Mouse (Mus musculus) neural tube, embryonic 11.5 days (tissue): Measurements from ENCODE around the gene Unk. TPM values are rescaled to one million over a fixed set of nuclear protein-coding genes. Genes with fewer than 3 reads are reported as not detected.

ENCODE experiments used
- ATAC-seq: fragments of 200-750 bp; cut with Nextera tagmentation; 2 replicates; pipeline ENCODE4 v1.8.0; 2017; ENCODE audit warnings: moderate number of reproducible peaks, mild to moderate bottlenecking, moderate TSS enrichment, moderate library complexity; ENCODE audit not compliant: insufficient read depth, low FRiP score, low TSS enrichment
- DNase-seq: peaks from one replicate; pipeline ENCODE4 v3.0.0-alpha.2; 2015; ENCODE audit warnings: low spot score
- H3K27ac ChIP-seq: fragments of 300-500 bp; sonication (generic); 2 replicates; pipeline ENCODE4 v1.5.1; 2014; ENCODE audit warnings: low read depth, mild to moderate bottlenecking, low read length
- H3K27me3 ChIP-seq: fragments of 300-500 bp; sonication (generic); 2 replicates; pipeline ENCODE4 v1.6.1; 2014; ENCODE audit warnings: mild to moderate bottlenecking, low read length, mixed read lengths; ENCODE audit not compliant: control insufficient read depth, insufficient read depth
- H3K36me3 ChIP-seq: fragments of 300-500 bp; sonication (generic); 2 replicates; pipeline ENCODE4 v1.6.1; 2014; ENCODE audit warnings: mild to moderate bottlenecking, low read length, moderate library complexity, mixed read lengths; ENCODE audit not compliant: control insufficient read depth, insufficient read depth
- H3K4me1 ChIP-seq: fragments of 300-500 bp; sonication (generic); 2 replicates; pipeline ENCODE4 v1.6.1; 2014; ENCODE audit warnings: low read length, mixed read lengths; ENCODE audit not compliant: control insufficient read depth, insufficient read depth
- H3K4me2 ChIP-seq: fragments of 300-500 bp; sonication (generic); 2 replicates; pipeline ENCODE4 v1.6.1; 2014; ENCODE audit warnings: low read depth, mild to moderate bottlenecking, moderate library complexity
- H3K4me3 ChIP-seq: fragments of 300-500 bp; sonication (generic); 2 replicates; pipeline ENCODE4 v1.5.1; 2014; ENCODE audit warnings: low read depth, low read length
- H3K9ac ChIP-seq: fragments of 300-500 bp; sonication (generic); 2 replicates; pipeline ENCODE4 v1.6.1; 2014; ENCODE audit warnings: mild to moderate bottlenecking, low read length
- H3K9me3 ChIP-seq: fragments of 300-500 bp; sonication (generic); 2 replicates; pipeline ENCODE4 v1.6.1; 2016; ENCODE audit warnings: low read length; ENCODE audit not compliant: control insufficient read depth
- WGBS: fragments of 180-500 bp; shearing (Covaris S2); extraction: QIAGEN DNeasy Blood & Tissue Kit; methylation state at CpG from one replicate; pipeline ENCODE4 v1.1.7; 2014; 5-methylcytosine and 5-hydroxymethylcytosine counted together
- polyA plus RNA-seq: library from polyadenylated mRNA; unstranded; fragments of >200 nt; fragmentation: Nextera tagmentation; extraction: Ambion mirVana; gene quantifications from 2 replicates; pipeline ENCODE4 v1.2.1, GENCODE M21; 2014

Gene Unk
- polyA plus RNA-seq, 1 experiment from 2014 or later = 30.3 TPM

GRCm38 (mm10) chr11:116023771-116024355, 6.3 kb upstream of the Unk start:
- no peaks in the 10 kb centered on the region for H3K27me3 ChIP-seq
- H3K9ac ChIP-seq = peak overlapping the region; percentile 99
- WGBS = under 1% methylated on average over 50 of the region's 57 CpGs
- H3K4me1 ChIP-seq = peaks cover 2% of the 10 kb centered on the region; the same call in 1 of the 2 replicates
- ATAC-seq (peak; percentile 35; the same call in 1 of the 2 replicates), DNase-seq (peak; percentile 81)
- no peaks in the 10 kb centered on the region for H3K36me3 ChIP-seq
- H3K27ac ChIP-seq = peak overlapping the region; percentile 99
- peak overlapping the region; percentile 45 for H3K4me2 ChIP-seq
- H3K4me3 ChIP-seq = peak overlapping the region; percentile 98
- no peaks in the 10 kb centered on the region for H3K9me3 ChIP-seq

DNA sequence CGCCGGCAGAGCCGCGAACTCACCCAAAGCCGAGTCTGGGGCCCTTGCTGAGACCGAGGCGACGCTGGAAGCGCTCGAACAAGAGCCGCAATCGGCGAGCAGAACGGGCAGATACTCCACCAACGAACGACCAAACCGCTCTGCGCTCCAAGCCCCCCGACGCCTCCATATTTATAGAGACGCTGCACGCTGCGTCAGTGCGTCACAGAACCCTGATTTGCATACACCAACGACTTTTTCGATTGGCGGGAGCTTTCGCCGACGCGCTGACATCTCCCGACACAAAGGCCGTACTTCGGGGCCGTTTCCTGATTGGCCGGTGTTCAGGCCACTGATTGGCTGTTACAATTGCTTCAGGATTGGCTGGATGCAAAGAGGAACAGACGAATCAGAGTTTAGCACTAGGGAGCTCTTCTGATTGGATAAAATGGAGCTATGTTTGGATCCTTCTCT, 5.7 kb upstream of the Unk start:
- H3K4me1 ChIP-seq = peaks cover 2% of the 10 kb centered on the region; the same call in 1 of the 2 replicates
- peak; percentile 97 for DNase-seq
- peak overlapping the region; percentile 99 for H3K9ac ChIP-seq
- H3K4me2 ChIP-seq = peak overlapping the region; percentile 45; the same call in 1 of the 2 replicates
- H3K4me3 ChIP-seq = peak overlapping the region; percentile 98
- ATAC-seq = peak; percentile 96
- H3K27ac ChIP-seq = peak overlapping the region; percentile 99
- no peaks in the 10 kb centered on the region for H3K36me3 ChIP-seq
- H3K9me3 ChIP-seq = no peaks in the 10 kb centered on the region
- WGBS = under 1% methylated on average over 37 of the region's 37 CpGs
- H3K27me3 ChIP-seq = no peaks in the 10 kb centered on the region

- Histone ChIP-seq H3K4me3 (no peak overlapping the region), H3K4me1 (peaks cover 2% of the 10 kb centered on the region; the same call in 1 of the 2 replicates), H3K9me3 (no peaks in the 10 kb centered on the region), H3K4me2 (no peak overlapping the region), H3K27ac (no peak overlapping the region), H3K9ac (no peak overlapping the region), H3K36me3 (no peaks in the 10 kb centered on the region), H3K27me3 (no peaks in the 10 kb centered on the region)
- DNase-seq (no peak), ATAC-seq (no peak)
- 85% methylated on average over 3 of the region's 3 CpGs for WGBS
Measured at GRCm38 (mm10) chr11:116025056-116025845, 4.9 kb upstream of the Unk start.

GRCm38 (mm10) chr11:116027756-116028155, 2.4 kb upstream of the Unk start, which contains the start of gene H3f3b:
Gene H3f3b (minus strand): TSS chr11:116027962.
- Histone ChIP-seq H3K27me3 (no peaks in the 10 kb centered on the region), H3K4me2 (no peak within 1 kb of the TSS), H3K36me3 (no peaks in the 10 kb centered on the region), H3K9ac (no peak within 1 kb of the TSS), H3K4me3 (no peak within 1 kb of the TSS), H3K9me3 (no peaks in the 10 kb centered on the region), H3K4me1 (peaks cover 9% of the 10 kb centered on the region), H3K27ac (no peak within 1 kb of the TSS)
- WGBS = 83% methylated on average over 4 of the region's 4 CpGs
- ATAC-seq (no peak), DNase-seq (no peak)

- Histone ChIP-seq H3K4me2 (no peak overlapping the region), H3K4me1 (peaks cover 9% of the 10 kb centered on the region), H3K27me3 (no peaks in the 10 kb centered on the region), H3K36me3 (no peaks in the 10 kb centered on the region), H3K4me3 (no peak overlapping the region), H3K27ac (no peak overlapping the region), H3K9ac (no peak overlapping the region), H3K9me3 (no peaks in the 10 kb centered on the region)
- ATAC-seq (no peak), DNase-seq (no peak)
- WGBS = 82% methylated on average over 9 of the region's 9 CpGs
Measured at GRCm38 (mm10) chr11:116028177-116028865, 1.8 kb upstream of the Unk start.

DNA sequence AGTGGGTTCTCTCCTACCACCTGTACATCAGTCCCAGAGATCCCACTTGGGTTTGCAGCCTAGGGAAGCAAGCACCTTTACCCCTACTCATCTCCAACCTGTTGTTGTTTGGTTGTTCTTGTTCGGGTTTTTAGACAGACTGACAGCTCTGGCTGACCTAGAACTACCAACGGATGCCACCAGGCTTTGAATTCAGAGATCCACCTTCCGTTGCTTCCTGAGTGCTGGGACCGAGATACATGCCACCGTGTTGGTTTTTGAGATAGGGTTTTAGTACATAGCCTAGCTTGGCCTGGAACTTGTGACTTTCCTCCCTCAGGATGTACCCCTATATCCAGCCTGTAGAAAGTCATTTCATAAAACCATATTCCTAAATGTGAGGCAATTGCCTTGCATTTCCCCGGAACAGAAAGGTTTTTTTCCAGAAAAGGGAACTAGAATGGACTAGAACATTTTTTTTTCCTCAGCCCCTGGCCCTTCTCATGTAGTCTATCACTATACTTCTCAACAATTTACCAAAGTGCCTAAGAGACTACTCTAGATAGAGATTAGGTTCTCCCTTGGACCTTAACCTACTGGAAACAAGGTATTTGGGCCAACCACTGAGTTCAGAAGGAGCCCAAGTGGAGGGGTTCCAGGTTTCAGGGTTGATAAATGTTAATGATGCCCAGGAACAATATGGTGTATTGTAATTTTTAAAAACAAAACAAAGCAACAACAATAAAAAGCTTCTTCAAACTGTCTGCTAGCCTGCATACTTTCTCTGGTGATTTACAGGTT, 846 bp upstream of the Unk start:
- Histone ChIP-seq H3K27me3 (no peaks in the 10 kb centered on the region), H3K27ac (no peak overlapping the region), H3K9ac (no peak overlapping the region), H3K4me3 (peak overlapping the region; percentile 27), H3K36me3 (no peaks in the 10 kb centered on the region), H3K9me3 (no peaks in the 10 kb centered on the region), H3K4me2 (peak overlapping the region; percentile 55), H3K4me1 (peaks cover 9% of the 10 kb centered on the region)
- 79% methylated on average over 6 of the region's 6 CpGs for WGBS
- ATAC-seq (no peak), DNase-seq (no peak)

- H3K4me3 ChIP-seq = peak overlapping the region; percentile 79
- no peaks in the 10 kb centered on the region for H3K27me3 ChIP-seq
- H3K4me2 ChIP-seq = peak overlapping the region; percentile 89
- H3K9ac ChIP-seq = peak overlapping the region; percentile 98
- no peaks in the 10 kb centered on the region for H3K9me3 ChIP-seq
- peak; percentile 14 for ATAC-seq
- WGBS = 26% methylated on average over 14 of the region's 14 CpGs
- no peaks in the 10 kb centered on the region for H3K36me3 ChIP-seq
- peak overlapping the region; percentile 97 for H3K27ac ChIP-seq
- peaks cover 9% of the 10 kb centered on the region for H3K4me1 ChIP-seq
- DNase-seq = no peak
Measured at GRCm38 (mm10) chr11:116030898-116031845, 1.1 kb downstream of the Unk start.
